In genomic region chr10:83042613-83043477, GRCm38 (mm10) we compare ENCODE assay signal across 8 mouse cellular contexts. TPM values are rescaled to one million over a fixed set of nuclear protein-coding genes. Genes with fewer than 3 reads are reported as not detected.
A peak's percentile ranks its signal among the peaks of the same experiment; 100 is the strongest.
DNase-seq lines count a peak whose midpoint lies in the region; ATAC-seq lines count a peak whose summit lies in the region.

No protein-coding gene starts in this region.

- peaks cover 2% of the 10 kb centered on the region; the same call in 1 of the 2 replicates for H3K36me3 ChIP-seq in liver, embryonic 12.5 days
- no peaks in the 10 kb centered on the region for H3K36me3 ChIP-seq in heart, embryonic 12.5 days

- 66% methylated on average over 10 of the region's 10 CpGs for WGBS in liver, embryonic 12.5 days (ENCODE audit: insufficient replicate concordance)
- WGBS in heart, embryonic 12.5 days: 49% methylated on average over 10 of the region's 10 CpGs

- peak overlapping the region; percentile 49; the same call in 1 of the 2 replicates for H3K27ac ChIP-seq in liver, embryonic 12.5 days
- peak overlapping the region; percentile 67 for H3K27ac ChIP-seq in heart, embryonic 12.5 days (ENCODE audit: poor library complexity, severe bottlenecking)

- no peak overlapping the region for H3K9ac ChIP-seq in liver, embryonic 12.5 days
- H3K9ac ChIP-seq in heart, embryonic 12.5 days: peak overlapping the region; percentile 33; the same call in 1 of the 2 replicates

- no peaks in the 10 kb centered on the region for H3K9me3 ChIP-seq in liver, embryonic 12.5 days (replicated peaks)
- H3K9me3 ChIP-seq in heart, embryonic 12.5 days (replicated peaks): no peaks in the 10 kb centered on the region

- no peak for DNase-seq in liver
- DNase-seq in kidney, adult 9 months: peak; percentile 86
- DNase-seq in lung, postnatal 4 days: peak; percentile 66 to 83
- no peak for DNase-seq in Muller cell, postnatal 12 days (ENCODE audit: inconsistent ontology term)
- no peak for DNase-seq in right cerebral cortex, postnatal 10 days (ENCODE audit: low spot score in 2 of 2)
- no peak for DNase-seq in frontal cortex, postnatal 14 days (ENCODE audit: low spot score in 2 of 2)

- no peak for ATAC-seq in liver, embryonic 12.5 days
- no peak for ATAC-seq in heart, embryonic 12.5 days (ENCODE audit: insufficient number of reproducible peaks, low FRiP score)

- no peak overlapping the region for H3K4me3 ChIP-seq in liver, embryonic 12.5 days
- no peak overlapping the region for H3K4me3 ChIP-seq in heart, embryonic 12.5 days

- peaks cover 50% of the 10 kb centered on the region for H3K4me1 ChIP-seq in liver, embryonic 12.5 days
- H3K4me1 ChIP-seq in heart, embryonic 12.5 days (replicated peaks): peaks cover 28% of the 10 kb centered on the region

- H3K27me3 ChIP-seq in liver, embryonic 12.5 days (replicated peaks): no peaks in the 10 kb centered on the region
- H3K27me3 ChIP-seq in heart, embryonic 12.5 days (replicated peaks): peaks cover 7% of the 10 kb centered on the region

- no peak overlapping the region for H3K4me2 ChIP-seq in liver, embryonic 12.5 days
- no peak overlapping the region for H3K4me2 ChIP-seq in heart, embryonic 12.5 days

RNA-seq across cellular contexts. Expression of gene Chst11, which starts 57.5 kb away (rescaled TPM):
- polyA plus RNA-seq in liver, embryonic 12.5 days (2016; fragmentation: Nextera tagmentation; extraction: Ambion mirVana): 1.9 TPM in 2 replicates
- polyA plus RNA-seq in heart, embryonic 12.5 days (2016; fragmentation: Nextera tagmentation; extraction: Ambion mirVana): 3.5 and 4.1 TPM in 2 replicates

Comparison
In these comparisons a context has a peak if more than half of its experiments do, and no peak if none do; other contexts are left out.
1. DNase-seq: peak in kidney, adult 9 months (single experiment) and lung, postnatal 4 days (2 of 2); none in liver (single experiment), Muller cell, postnatal 12 days (single experiment), right cerebral cortex, postnatal 10 days (0 of 2) and frontal cortex, postnatal 14 days (0 of 2).